Mouse (Mus musculus) left cerebral cortex, postnatal 25 days (tissue): ENCODE measurements around the gene Rpl28. TPM values are rescaled to one million over a fixed set of nuclear protein-coding genes. Genes with fewer than 3 reads are reported as not detected.

Experiments used
- DNase-seq, 2 experiments: peaks; one replicate each; pipeline ENCODE4 v3.0.0; 2022; ENCODE audit warnings: low spot score in 2 of 2, mixed read lengths in 1 of 2
- intact Hi-C: fragments of 180-260 bp; cut with DNase I; formaldehyde crosslinking; loops from one replicate; pipeline ENCODE4 v1.15.1; 2025
- total RNA-seq, 2 experiments: library from RNA; stranded (reverse); gene quantifications; 2 replicates each; pipeline ENCODE4 v1.2.3; 2021

Gene Rpl28
- 100 to 1,000 TPM; 428 to 431 TPM for total RNA-seq

DNA sequence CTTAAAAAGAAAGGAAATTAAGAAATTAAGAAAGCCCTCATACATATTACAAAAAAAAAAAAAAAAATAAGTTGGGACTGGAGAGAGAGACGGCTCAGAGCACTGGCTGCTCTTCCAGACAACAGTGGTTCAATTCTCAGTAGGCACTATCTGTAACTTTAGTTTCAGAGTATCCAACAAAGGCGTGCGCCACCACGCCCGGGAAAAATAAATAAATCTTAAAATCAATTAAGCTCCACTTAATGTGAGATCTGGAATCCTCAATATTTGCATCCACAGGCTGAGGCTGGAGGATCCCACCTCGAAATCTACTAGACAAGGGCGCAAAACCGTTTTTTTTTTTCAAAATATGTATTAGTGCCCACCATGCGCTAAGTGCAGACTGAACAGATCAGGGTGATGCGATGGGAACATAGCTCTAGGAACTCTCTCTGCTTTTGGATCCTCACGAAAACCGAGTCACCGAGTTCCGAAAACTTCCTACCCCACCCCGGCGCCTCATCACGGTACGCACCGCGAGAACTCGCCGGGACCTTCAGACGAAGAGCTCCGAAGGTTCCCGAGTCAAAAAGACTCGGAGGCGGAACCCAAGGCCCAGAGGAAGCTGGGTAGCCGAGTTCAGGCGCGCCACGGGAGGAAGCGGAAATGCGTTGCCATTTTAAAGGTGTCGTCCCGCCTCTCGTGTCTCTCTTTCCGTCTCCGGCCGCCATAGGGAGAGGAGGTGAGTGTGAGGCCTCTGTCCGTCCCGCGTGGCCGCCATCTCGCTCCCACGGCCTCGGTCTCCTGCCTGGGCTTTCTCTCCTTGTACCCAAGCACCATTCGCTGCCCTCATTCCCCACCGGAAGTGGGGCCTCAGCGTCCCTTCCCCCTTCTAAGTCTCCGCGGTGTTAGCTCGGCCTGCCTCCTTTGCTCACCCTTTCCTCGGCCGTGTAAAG lies at the start of gene Rpl28:
Gene Rpl28, plus strand, starts transcription at position 597 of the 935 bp plus-strand sequence.
- intact Hi-C loops = loop anchor here (2.0 kb wide), 1 partner anchor 54 kb away; no protein-coding TSS in a partner anchor
- peak; percentile 97 to 98 for DNase-seq

DNA sequence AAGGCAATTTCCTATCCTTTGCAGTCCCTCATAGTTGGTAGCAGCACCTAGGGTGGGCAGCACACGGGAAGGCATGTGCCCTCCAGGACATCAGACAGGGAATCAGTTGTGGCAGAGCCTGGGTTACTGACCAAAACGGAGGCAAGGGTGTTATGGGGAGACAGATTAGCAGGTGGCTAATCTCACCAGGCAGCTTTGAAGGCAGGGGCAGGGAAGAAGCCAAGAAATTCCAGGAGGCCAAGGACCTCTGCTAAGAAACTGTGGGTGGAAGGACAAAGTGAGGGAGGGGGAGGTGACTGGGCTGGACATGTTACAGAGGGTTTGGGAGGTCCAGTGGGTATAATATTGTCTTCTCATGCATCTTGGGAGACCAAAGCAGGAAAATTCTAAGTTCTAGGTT lies 49.3 kb upstream of the Rpl28 start:
- intact Hi-C loops = no loop called here
- no peak for DNase-seq

DNA sequence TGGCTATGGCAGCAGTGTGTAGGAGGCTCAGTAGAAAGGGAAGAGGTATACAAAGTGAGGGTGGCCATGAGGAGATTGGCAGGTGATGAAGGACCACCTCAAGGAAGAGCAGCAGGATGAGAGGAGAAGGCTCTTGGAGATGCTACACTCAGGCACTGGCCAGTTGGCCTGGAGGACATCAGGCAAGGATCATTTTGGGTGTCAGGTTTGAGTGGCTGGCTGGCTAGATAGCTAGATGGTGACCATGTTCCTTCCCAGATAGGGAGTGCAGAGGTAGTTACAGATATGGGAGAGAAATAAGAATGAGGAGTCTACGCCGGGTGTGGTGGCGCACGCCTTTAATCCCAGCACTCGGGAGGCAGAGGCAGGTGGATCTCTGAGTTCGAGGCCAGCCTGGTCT lies 47.8 kb upstream of the Rpl28 start:
- intact Hi-C loops = no loop called here
- DNase-seq = no peak

- no peak for DNase-seq
- intact Hi-C loops = no loop called here
Observed at GRCm38 (mm10) chr7:4746326-4746980, 46.2 kb upstream of the Rpl28 start.

DNA sequence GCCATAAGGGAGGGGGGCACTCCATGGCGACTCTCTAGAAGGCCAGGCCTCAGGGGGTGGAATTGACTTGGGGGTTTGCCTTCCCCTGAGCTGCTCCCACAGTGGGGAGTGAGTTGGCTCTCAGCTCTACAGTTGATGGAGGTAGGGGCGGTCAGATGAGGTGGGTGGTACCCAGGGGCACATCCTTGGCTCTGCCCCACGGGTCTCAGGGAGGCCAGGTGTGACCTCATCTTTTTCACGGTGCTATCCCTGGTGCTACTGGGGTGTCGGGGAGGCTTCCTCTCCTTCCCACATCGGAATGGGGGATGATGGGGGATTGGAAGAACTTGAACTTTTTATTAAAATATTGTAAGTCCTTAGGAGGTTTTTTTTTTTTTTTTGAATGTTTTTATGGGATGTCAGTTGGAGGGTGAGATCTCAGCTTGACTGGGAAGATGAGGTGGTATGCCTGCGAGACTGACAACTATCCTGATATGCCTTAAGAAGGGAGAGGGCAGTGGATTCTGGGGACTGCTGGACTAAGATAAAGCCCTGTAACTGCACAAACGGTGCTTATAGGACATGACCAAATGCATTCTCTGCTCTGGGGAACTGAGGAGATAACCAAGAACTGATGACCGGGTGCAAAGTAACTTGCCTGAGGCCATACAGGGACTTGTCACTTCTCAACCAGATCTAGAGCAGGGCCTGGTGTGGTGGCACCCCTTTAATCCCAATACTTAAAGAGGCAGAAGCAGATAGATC lies 45.3 kb upstream of the Rpl28 start:
- no peak for DNase-seq
- intact Hi-C loops = no loop called here

DNA sequence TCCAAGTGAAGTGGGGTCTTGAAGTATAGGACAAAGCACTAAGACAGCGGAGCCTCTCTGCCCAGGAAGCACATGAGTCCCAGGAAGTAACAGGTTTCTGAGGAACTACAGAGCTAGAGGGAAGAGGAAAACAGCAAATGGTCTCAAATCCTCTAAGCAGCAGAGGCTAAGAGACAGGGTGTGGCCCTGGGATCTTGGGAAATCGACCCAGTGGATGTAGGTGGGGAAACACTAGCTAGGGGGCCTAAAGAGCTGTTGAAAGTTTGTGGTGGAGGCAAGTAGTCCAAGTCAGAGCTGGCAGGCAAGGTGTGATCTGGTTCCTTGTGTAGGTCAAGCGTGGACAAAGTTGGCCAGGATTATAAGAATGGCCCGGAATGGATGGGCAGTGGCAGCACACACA lies 44.4 kb upstream of the Rpl28 start:
- intact Hi-C loops = no loop called here
- no peak for DNase-seq

GRCm38 (mm10) chr7:4749169-4749568 lies 43.5 kb upstream of the Rpl28 start:
- no peak for DNase-seq
- intact Hi-C loops = no loop called here

DNA sequence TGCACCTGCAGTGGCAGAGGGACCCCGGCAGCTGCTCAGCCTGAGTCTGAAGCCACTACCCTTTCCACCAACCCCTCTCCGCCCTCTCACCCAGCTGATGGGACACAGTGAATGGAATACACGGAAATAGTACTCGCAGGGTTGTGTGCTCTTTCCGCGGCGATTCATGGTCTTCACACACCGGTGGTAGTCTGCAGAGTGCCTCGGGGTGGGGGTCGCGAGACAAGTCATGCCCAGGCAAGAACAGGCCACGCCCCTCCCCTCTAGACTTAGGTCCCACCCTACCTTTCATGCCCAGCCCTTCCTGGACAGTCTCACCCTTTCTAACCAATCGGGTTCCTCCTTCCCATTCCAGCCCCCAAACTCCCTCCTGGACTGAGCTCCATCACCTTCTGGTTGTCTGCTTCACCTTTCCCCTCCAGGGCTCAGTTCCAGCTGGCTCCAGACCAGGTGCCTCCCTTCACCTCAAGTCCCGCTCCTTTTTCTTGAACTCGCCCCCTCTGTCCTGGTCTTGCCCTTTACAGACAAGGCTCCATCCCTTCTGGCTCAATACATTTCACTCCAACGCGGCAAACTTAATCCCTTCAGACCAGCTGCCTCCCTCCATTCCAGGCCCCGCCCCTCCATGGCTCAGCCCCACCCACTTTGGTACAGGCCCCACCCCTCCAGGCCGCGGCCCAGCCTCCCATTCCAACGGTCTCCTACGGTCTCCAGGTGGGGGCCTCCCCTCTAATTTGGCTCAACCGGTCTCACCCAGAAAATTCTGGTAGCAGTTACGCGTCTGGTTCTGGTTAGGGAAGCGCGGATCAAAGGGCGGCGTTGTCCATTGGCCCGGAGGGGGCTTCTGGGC lies 40.5 kb upstream of the Rpl28 start:
- intact Hi-C loops = no loop called here
- DNase-seq = no peak

GRCm38 (mm10) chr7:4752821-4753570 lies 39.7 kb upstream of the Rpl28 start, which contains the start of gene Cox6b2:
Gene Cox6b2, minus strand, starts transcription at chr7:4753094.
- peak; percentile 45 to 62 for DNase-seq
- intact Hi-C loops = no loop called here

- DNase-seq = no peak
- intact Hi-C loops = no loop called here
Observed at GRCm38 (mm10) chr7:4759670-4760069, 33.0 kb upstream of the Rpl28 start.

DNA sequence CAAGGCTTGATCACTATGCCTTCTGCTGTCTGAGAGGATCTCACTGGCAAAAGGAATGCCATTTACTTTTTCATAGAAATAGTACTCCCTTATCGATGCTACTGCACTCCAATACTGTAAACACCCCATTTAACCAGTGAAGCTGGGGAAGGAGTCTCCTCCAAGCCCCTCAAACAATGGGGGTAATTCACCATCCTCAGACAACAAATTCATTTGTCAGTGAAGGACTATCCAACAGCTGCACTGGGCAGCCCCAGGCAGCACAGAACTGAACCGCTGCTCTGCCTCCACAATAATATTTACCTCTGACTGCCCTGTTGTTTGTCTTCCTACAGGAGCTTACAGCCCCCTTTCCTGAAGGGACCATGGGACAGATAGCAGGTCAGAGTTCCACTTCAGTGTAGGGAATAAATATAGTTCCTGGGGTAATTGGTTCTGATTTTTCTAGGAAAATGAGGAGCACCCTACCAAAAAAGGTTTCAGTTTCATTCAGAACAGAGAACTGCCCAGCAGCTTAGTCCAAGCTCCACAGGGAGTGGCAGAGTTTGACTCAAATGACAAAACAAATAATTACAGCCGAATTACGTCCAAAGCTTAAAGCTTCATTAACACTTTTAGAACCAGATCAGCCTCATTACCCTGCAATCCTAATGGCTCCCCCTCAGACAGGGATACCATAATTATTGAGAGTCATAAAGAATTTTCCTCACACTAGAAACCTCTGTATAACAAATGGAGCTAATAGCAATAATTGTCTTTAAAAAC lies 27.5 kb upstream of the Rpl28 start:
- intact Hi-C loops = no loop called here
- no peak for DNase-seq

DNA sequence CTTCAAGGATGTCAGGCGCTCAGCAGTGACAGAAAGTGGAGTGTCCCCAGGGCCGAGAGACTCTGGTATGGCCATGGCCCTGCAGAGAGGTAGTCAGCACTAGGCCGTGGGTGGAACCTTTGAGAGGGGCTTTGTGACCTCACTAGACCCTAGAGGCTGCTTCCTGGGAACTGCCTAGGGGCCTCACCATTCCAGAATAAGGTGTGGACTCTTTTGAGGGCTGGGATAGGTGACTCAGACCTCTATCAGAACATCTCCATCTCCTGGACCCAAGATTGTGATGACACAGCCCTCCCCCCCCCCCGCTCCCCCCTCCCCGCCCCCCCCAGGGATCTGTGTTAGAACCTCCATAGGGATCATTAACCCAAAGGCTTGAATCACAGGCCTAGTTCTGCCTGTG lies 21.5 kb upstream of the Rpl28 start, which contains the start of gene Fam71e2:
Gene Fam71e2, minus strand, starts transcription at position 101 of the 400 bp plus-strand sequence.
- DNase-seq = no peak
- intact Hi-C loops = no loop called here

DNA sequence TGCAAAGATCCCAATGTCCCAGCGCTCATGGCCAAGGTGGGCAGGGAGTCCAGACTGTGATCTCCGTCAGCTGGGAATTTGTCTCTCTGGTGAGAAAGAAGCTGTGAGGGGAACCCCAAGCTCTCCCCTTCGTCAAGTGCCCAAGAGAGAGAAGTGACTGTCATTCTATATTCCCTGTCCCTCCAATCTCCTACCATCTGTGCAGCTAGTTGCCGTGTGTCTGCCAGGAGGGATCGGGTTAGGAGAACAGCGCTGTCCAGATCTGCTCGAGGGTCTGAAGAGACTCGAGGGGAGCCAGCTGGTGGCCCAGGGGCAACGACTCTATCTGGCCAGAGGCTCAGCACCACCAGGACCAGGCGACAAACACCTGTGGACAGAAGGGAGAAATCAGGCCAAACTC lies 16.5 kb upstream of the Rpl28 start:
- intact Hi-C loops = no loop called here
- DNase-seq = no peak

GRCm38 (mm10) chr7:4776861-4777830 lies 15.5 kb upstream of the Rpl28 start:
- DNase-seq = no peak
- intact Hi-C loops = no loop called here

GRCm38 (mm10) chr7:4777851-4778637 lies 14.6 kb upstream of the Rpl28 start:
- no peak for DNase-seq
- intact Hi-C loops = no loop called here

DNA sequence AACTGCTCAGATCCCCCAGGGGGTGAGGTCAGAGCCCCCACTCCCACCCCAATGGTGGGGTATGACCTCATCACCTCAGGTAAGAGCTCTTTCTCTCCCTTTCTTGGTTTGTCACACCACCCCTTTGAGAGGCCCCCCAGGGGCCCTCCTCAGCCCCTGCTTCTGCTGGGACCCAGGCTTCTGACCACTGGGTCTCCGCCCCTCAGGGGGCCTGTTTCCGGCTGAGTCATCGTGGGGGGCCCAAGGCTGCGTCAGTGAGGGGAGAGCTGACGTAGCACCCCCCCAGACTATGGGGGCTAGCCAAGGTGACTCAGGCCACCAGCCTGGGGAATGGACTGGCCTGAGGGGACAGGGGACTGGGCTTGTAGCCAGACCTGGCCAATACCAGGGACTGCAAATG lies 12.8 kb upstream of the Rpl28 start:
- intact Hi-C loops = no loop called here
- DNase-seq = no peak
